Mouse (Mus musculus): ENCODE results near the gene Znrf1.

- TF ChIP-seq CTCF (IDR thresholded peaks at IDR 0.05; ENCODE audit: borderline replicate concordance, extremely low read depth, insufficient read depth, insufficient read length), result no peak
- TF ChIP-seq POLR2A (IDR thresholded peaks at IDR 0.05; ENCODE audit: borderline replicate concordance, extremely low read depth, insufficient read depth, insufficient read length, poor library complexity, severe bottlenecking), result no peak
These were observed 107.0 kb downstream of the Znrf1 start for GRCm38 (mm10) chr8:111642939-111643263.

All from brain, embryonic 14.5 days (tissue).